Mouse (Mus musculus): ENCODE results near the gene Med12l. TPM values are rescaled to one million over a fixed set of nuclear protein-coding genes. Genes with fewer than 3 reads are reported as not detected.

Med12l gene
- polyA plus RNA-seq (2015; fragmentation: Nextera tagmentation; extraction: Ambion mirVana) = 0.82 and 0.98 TPM in 2 replicates

GRCm38 (mm10) chr3:59005271-59005995 lies at the start of gene Med12l:
Med12l (plus strand) TSS chr3:59005825.
- DNase-seq (ENCODE audit: low spot score) = peak; percentile 67
- peak within 1 kb of the TSS; percentile 64 for H3K9ac ChIP-seq (ENCODE audit: low read depth, low read length)
- H3K4me2 ChIP-seq (ENCODE audit: low read length) = peak within 1 kb of the TSS; percentile 98
- TF ChIP-seq CTCF (IDR thresholded peaks at IDR 0.05; ENCODE audit: low read depth) = 0 out of 2 replicates have a peak, but pooled peaks have one; percentile 2
- H3K27ac ChIP-seq = peak within 1 kb of the TSS; percentile 79
- peak; percentile 55 for ATAC-seq (replicated peaks; ENCODE audit: low FRiP score, low read depth)
- H3K4me3 ChIP-seq (replicated peaks; ENCODE audit: low read depth, low read length) = peak within 1 kb of the TSS; percentile 69
- H3K36me3 ChIP-seq (ENCODE audit: insufficient read depth, low read length) = no peaks in the 10 kb centered on the region
- H3K9me3 ChIP-seq (replicated peaks; ENCODE audit: low read length) = no peaks in the 10 kb centered on the region
- no peaks in the 10 kb centered on the region for H3K27me3 ChIP-seq (ENCODE audit: insufficient read depth, low read length)
- under 1% methylated on average over 69 of the region's 69 CpGs for WGBS
- peaks cover 12% of the 10 kb centered on the region; the same call in 1 of the 2 replicates for H3K4me1 ChIP-seq (replicated peaks; ENCODE audit: insufficient read depth, low read length)

- no peak overlapping the region for H3K4me2 ChIP-seq (ENCODE audit: low read length)
- no peaks in the 10 kb centered on the region for H3K27me3 ChIP-seq (ENCODE audit: insufficient read depth, low read length)
- no peak overlapping the region for H3K9ac ChIP-seq (ENCODE audit: low read depth, low read length)
- no peak for ATAC-seq (replicated peaks; ENCODE audit: low FRiP score, low read depth)
- H3K27ac ChIP-seq = no peak overlapping the region
- 77% methylated on average over 1 of the region's 1 CpGs for WGBS
- TF ChIP-seq CTCF (IDR thresholded peaks at IDR 0.05; ENCODE audit: low read depth) = no peak
- no peak overlapping the region for H3K4me3 ChIP-seq (replicated peaks; ENCODE audit: low read depth, low read length)
- no peaks in the 10 kb centered on the region for H3K36me3 ChIP-seq (ENCODE audit: insufficient read depth, low read length)
- H3K4me1 ChIP-seq (replicated peaks; ENCODE audit: insufficient read depth, low read length) = no peaks in the 10 kb centered on the region
- H3K9me3 ChIP-seq (replicated peaks; ENCODE audit: low read length) = no peaks in the 10 kb centered on the region
- no peak for DNase-seq (ENCODE audit: low spot score)
Observed at GRCm38 (mm10) chr3:58961166-58961565, 44.5 kb upstream of the Med12l start.

- Histone ChIP-seq H3K27me3 (ENCODE audit: insufficient read depth, low read length) (no peaks in the 10 kb centered on the region), H3K36me3 (ENCODE audit: insufficient read depth, low read length) (no peaks in the 10 kb centered on the region), H3K4me2 (ENCODE audit: low read length) (no peak overlapping the region), H3K4me1 (replicated peaks; ENCODE audit: insufficient read depth, low read length) (no peaks in the 10 kb centered on the region), H3K9me3 (replicated peaks; ENCODE audit: low read length) (no peaks in the 10 kb centered on the region), H3K27ac (no peak overlapping the region), H3K9ac (ENCODE audit: low read depth, low read length) (no peak overlapping the region), H3K4me3 (replicated peaks; ENCODE audit: low read depth, low read length) (no peak overlapping the region)
- no peak for TF ChIP-seq CTCF (IDR thresholded peaks at IDR 0.05; ENCODE audit: low read depth)
- 68% methylated on average over 1 of the region's 1 CpGs for WGBS
- no peak for ATAC-seq (replicated peaks; ENCODE audit: low FRiP score, low read depth)
- no peak for DNase-seq (ENCODE audit: low spot score)
Observed at GRCm38 (mm10) chr3:58977413-58977812, 28.2 kb upstream of the Med12l start.

- ATAC-seq (replicated peaks; ENCODE audit: low FRiP score, low read depth) = no peak
- no peak for TF ChIP-seq CTCF (IDR thresholded peaks at IDR 0.05; ENCODE audit: low read depth)
- WGBS = 92% methylated on average over 7 of the region's 7 CpGs
- Histone ChIP-seq H3K36me3 (ENCODE audit: insufficient read depth, low read length) (no peaks in the 10 kb centered on the region), H3K27ac (no peak overlapping the region), H3K9ac (ENCODE audit: low read depth, low read length) (no peak overlapping the region), H3K9me3 (replicated peaks; ENCODE audit: low read length) (no peaks in the 10 kb centered on the region), H3K27me3 (ENCODE audit: insufficient read depth, low read length) (no peaks in the 10 kb centered on the region), H3K4me2 (ENCODE audit: low read length) (no peak overlapping the region), H3K4me3 (replicated peaks; ENCODE audit: low read depth, low read length) (no peak overlapping the region), H3K4me1 (replicated peaks; ENCODE audit: insufficient read depth, low read length) (no peaks in the 10 kb centered on the region)
- no peak for DNase-seq (ENCODE audit: low spot score)
Observed at GRCm38 (mm10) chr3:58977906-58978622, 27.6 kb upstream of the Med12l start.

- no peaks in the 10 kb centered on the region for H3K4me1 ChIP-seq (replicated peaks; ENCODE audit: insufficient read depth, low read length)
- H3K36me3 ChIP-seq (ENCODE audit: insufficient read depth, low read length) = no peaks in the 10 kb centered on the region
- no peak for TF ChIP-seq CTCF (IDR thresholded peaks at IDR 0.05; ENCODE audit: low read depth)
- DNase-seq (ENCODE audit: low spot score) (no peak), ATAC-seq (replicated peaks; ENCODE audit: low FRiP score, low read depth) (no peak)
- no peaks in the 10 kb centered on the region for H3K9me3 ChIP-seq (replicated peaks; ENCODE audit: low read length)
- H3K27me3 ChIP-seq (ENCODE audit: insufficient read depth, low read length) = no peaks in the 10 kb centered on the region
- H3K9ac ChIP-seq (ENCODE audit: low read depth, low read length) = no peak overlapping the region
- WGBS = 64% methylated on average over 4 of the region's 4 CpGs
- no peak overlapping the region for H3K27ac ChIP-seq
- no peak overlapping the region for H3K4me3 ChIP-seq (replicated peaks; ENCODE audit: low read depth, low read length)
- no peak overlapping the region for H3K4me2 ChIP-seq (ENCODE audit: low read length)
Observed at GRCm38 (mm10) chr3:58980579-58980978, 25.0 kb upstream of the Med12l start.

GRCm38 (mm10) chr3:58982896-58983837 lies 22.5 kb upstream of the Med12l start:
- Histone ChIP-seq H3K4me1 (replicated peaks; ENCODE audit: insufficient read depth, low read length) (no peaks in the 10 kb centered on the region), H3K36me3 (ENCODE audit: insufficient read depth, low read length) (no peaks in the 10 kb centered on the region), H3K9me3 (replicated peaks; ENCODE audit: low read length) (no peaks in the 10 kb centered on the region), H3K9ac (ENCODE audit: low read depth, low read length) (no peak overlapping the region), H3K4me2 (ENCODE audit: low read length) (peak overlapping the region; percentile 10; the same call in 1 of the 2 replicates), H3K4me3 (replicated peaks; ENCODE audit: low read depth, low read length) (no peak overlapping the region), H3K27me3 (ENCODE audit: insufficient read depth, low read length) (no peaks in the 10 kb centered on the region), H3K27ac (no peak overlapping the region)
- DNase-seq (ENCODE audit: low spot score) = peak; percentile 92
- TF ChIP-seq CTCF (IDR thresholded peaks at IDR 0.05; ENCODE audit: low read depth) = peak; percentile 92
- no peak; the same call in 1 of the 2 replicates for ATAC-seq (replicated peaks; ENCODE audit: low FRiP score, low read depth)
- WGBS = 31% methylated on average over 15 of the region's 15 CpGs
